Mouse (Mus musculus) MEL (cell line): Measurements from ENCODE around the gene Acvrl1. TPM values are rescaled to one million over a fixed set of nuclear protein-coding genes. Genes with fewer than 3 reads are reported as not detected.
A peak's percentile ranks its signal among the peaks of the same experiment; 100 is the strongest.

Source experiments
- DNase-seq: peaks from one replicate; pipeline ENCODE4 v3.0.0; 2011; ENCODE audit warnings: low read depth, low spot score
- H3K27ac ChIP-seq: 2 replicates; pipeline ENCODE4 v1.5.1; 2012; ENCODE audit warnings: low read depth, mild to moderate bottlenecking, control low read depth, low read length, moderate library complexity; ENCODE audit not compliant: control insufficient read depth
- H3K27me3 ChIP-seq, 2 experiments: fragments of 150-350 bp in 1 of 2; sonication (generic) in 1 of 2; 2 replicates each; pipeline ENCODE4 v1.6.1; 2012; ENCODE audit warnings: low read length in 2 of 2, mild to moderate bottlenecking in 2 of 2, improper control_type of control experiment in 1 of 2, moderate library complexity in 1 of 2; ENCODE audit not compliant: insufficient read depth in 2 of 2, control insufficient read depth in 1 of 2
- H3K36me3 ChIP-seq, 2 experiments: 2 replicates each; pipeline ENCODE4 v1.6.1; 2012 to 2014; ENCODE audit warnings: low read length in 2 of 2, improper control_type of control experiment in 1 of 2, inconsistent platforms in 1 of 2, mild to moderate bottlenecking in 1 of 2; ENCODE audit not compliant: insufficient read depth in 2 of 2, control insufficient read depth in 1 of 2
- H3K4me1 ChIP-seq, 2 experiments: fragments of 150-350 bp in 1 of 2; sonication (generic) in 1 of 2; 2 replicates each; pipeline ENCODE4 v1.6.1; 2012; ENCODE audit warnings: low read length in 2 of 2, improper control_type of control experiment in 1 of 2, mild to moderate bottlenecking in 1 of 2; ENCODE audit not compliant: insufficient read depth in 2 of 2, control insufficient read depth in 1 of 2
- H3K4me3 ChIP-seq, 2 experiments: fragments of 150-350 bp in 1 of 2; sonication (generic) in 1 of 2; 2 replicates each; pipeline ENCODE4 v1.5.1; 2012; ENCODE audit warnings: low read depth in 2 of 2, low read length in 2 of 2, mild to moderate bottlenecking in 2 of 2, moderate library complexity in 2 of 2, control low read depth in 1 of 2, improper control_type of control experiment in 1 of 2; ENCODE audit not compliant: control insufficient read depth in 1 of 2, insufficient read depth in 1 of 2
- H3K79me2 ChIP-seq: 2 replicates; pipeline ENCODE4 v1.6.1; 2012; ENCODE audit warnings: mild to moderate bottlenecking, low read length, moderate library complexity; ENCODE audit not compliant: control insufficient read depth, poor library complexity, insufficient read depth
- H3K9ac ChIP-seq: 2 replicates; pipeline ENCODE4 v1.6.1; 2012; ENCODE audit warnings: low read depth, mild to moderate bottlenecking, control low read depth, low read length, moderate library complexity; ENCODE audit not compliant: control insufficient read depth, poor library complexity, severe bottlenecking
- H3K9me3 ChIP-seq: fragments of 150-350 bp; sonication (generic); replicated peaks from 2 replicates; pipeline ENCODE4 v1.6.1; 2012; ENCODE audit warnings: mild to moderate bottlenecking, low read length, improper control_type of control experiment, moderate library complexity; ENCODE audit not compliant: insufficient read depth
- BHLHE40 ChIP-seq: IDR thresholded peaks from 2 replicates; pipeline ENCODE4 v1.6.1; 2012; ENCODE audit warnings: low read depth, mild to moderate bottlenecking, inconsistent platforms, low read length, improper control_type of control experiment, borderline replicate concordance
- CHD1 ChIP-seq: IDR thresholded peaks from 2 replicates; pipeline ENCODE4 v1.6.1; 2012; ENCODE audit warnings: low read depth, mild to moderate bottlenecking, inconsistent platforms, low read length, improper control_type of control experiment
- EP300 ChIP-seq, 2 experiments: IDR thresholded peaks; 2 replicates each; pipeline ENCODE4 v1.6.1; 2011; ENCODE audit warnings: improper control_type of control experiment in 2 of 2, low read length in 2 of 2, low read depth in 1 of 2, mild to moderate bottlenecking in 1 of 2
- ETS1 ChIP-seq: IDR thresholded peaks from 2 replicates; pipeline ENCODE4 v1.6.1; 2012; ENCODE audit warnings: low read depth, mild to moderate bottlenecking, inconsistent platforms, low read length, improper control_type of control experiment, moderate library complexity
- GABPA ChIP-seq: IDR thresholded peaks from 2 replicates; pipeline ENCODE4 v1.6.1; 2012; ENCODE audit warnings: low read depth, mild to moderate bottlenecking, inconsistent platforms, low read length, improper control_type of control experiment, moderate library complexity
- GATA1 ChIP-seq: IDR thresholded peaks from 2 replicates; pipeline ENCODE4 v1.6.1; 2011; ENCODE audit warnings: low read depth, low read length, improper control_type of control experiment
- MAZ ChIP-seq: IDR thresholded peaks from 2 replicates; pipeline ENCODE4 v1.6.1; 2012; ENCODE audit warnings: low read depth, mild to moderate bottlenecking, inconsistent platforms, low read length, improper control_type of control experiment
- POLR2AphosphoS5 ChIP-seq: IDR thresholded peaks from 2 replicates; pipeline ENCODE4 v1.6.1; 2012; ENCODE audit warnings: low read depth, borderline replicate concordance, mild to moderate bottlenecking, inconsistent platforms, low read length, moderate library complexity, mixed read lengths
- SIN3A ChIP-seq: IDR thresholded peaks from 2 replicates; pipeline ENCODE4 v1.6.1; 2012; ENCODE audit warnings: low read length, improper control_type of control experiment, inconsistent platforms
- TBP ChIP-seq: IDR thresholded peaks from 2 replicates; pipeline ENCODE4 v1.8.0; 2011; ENCODE audit warnings: low read depth, low read length, improper control_type of control experiment
- UBTF ChIP-seq: IDR thresholded peaks from 2 replicates; pipeline ENCODE4 v1.6.1; 2012; ENCODE audit warnings: low read depth, mild to moderate bottlenecking, inconsistent platforms, low read length, improper control_type of control experiment, moderate library complexity, borderline replicate concordance; ENCODE audit not compliant: insufficient read depth
- USF2 ChIP-seq, 2 experiments: IDR thresholded peaks; 2 replicates each; pipeline ENCODE4 v1.6.1; 2011 to 2012; ENCODE audit warnings: improper control_type of control experiment in 2 of 2, low read length in 2 of 2, borderline replicate concordance in 1 of 2, inconsistent platforms in 1 of 2, low read depth in 1 of 2, mild to moderate bottlenecking in 1 of 2; ENCODE audit not compliant: insufficient read depth in 1 of 2
- ZKSCAN1 ChIP-seq: IDR thresholded peaks from 2 replicates; pipeline ENCODE4 v1.6.1; 2012; ENCODE audit warnings: low read depth, mild to moderate bottlenecking, inconsistent platforms, low read length, improper control_type of control experiment, moderate library complexity
- ZMIZ1 ChIP-seq: IDR thresholded peaks from 2 replicates; pipeline ENCODE4 v1.6.1; 2012; ENCODE audit warnings: low read depth, mild to moderate bottlenecking, inconsistent platforms, low read length, improper control_type of control experiment, moderate library complexity
- polyA plus RNA-seq, 2 experiments: library from polyadenylated mRNA; stranded (reverse) in 1 of 2; unstranded in 1 of 2; fragments of >175 nt in 1 of 2; fragments of >200 nt in 1 of 2; gene quantifications; 2 replicates each; pipeline versions ENCODE4 v1.2.1 to v1.2.4; 2012; ENCODE audit warnings: low replicate concordance in 2 of 2, low read depth in 1 of 2; ENCODE audit not compliant: insufficient read length in 2 of 2, insufficient read depth in 1 of 2, missing spikeins in 1 of 2
- total RNA-seq: library from RNA; depleted of rRNA; stranded (reverse); fragments of 300-350 nt; gene quantifications from 2 replicates; pipeline ENCODE4 v1.2.3, GENCODE M21; 2012

Acvrl1 gene
- total and polyA plus RNA-seq, 3 experiments: 0.08 to 0.18 TPM; not detected in 1

DNA sequence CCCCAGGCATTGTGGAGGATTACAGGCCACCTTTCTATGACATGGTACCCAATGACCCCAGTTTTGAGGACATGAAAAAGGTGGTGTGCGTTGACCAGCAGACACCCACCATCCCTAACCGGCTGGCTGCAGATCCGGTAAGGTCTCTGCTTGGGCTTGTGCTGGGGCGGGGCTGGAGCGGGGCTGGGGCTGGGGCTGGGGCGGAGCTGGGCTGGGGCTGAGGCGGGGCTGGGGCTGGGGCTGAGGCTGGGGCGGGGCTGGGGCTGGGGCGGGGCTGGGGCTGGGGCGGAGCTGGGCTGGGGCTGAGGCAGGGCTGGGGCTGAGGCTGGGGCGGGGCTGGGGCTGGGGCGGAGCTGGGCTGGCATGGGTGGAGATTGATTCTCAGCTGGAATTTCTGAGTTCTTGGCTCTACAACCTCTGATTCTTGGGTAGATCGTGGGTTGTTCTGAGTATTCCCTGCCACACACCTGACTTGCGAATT lies 12.8 kb downstream of the Acvrl1 start:
- no peaks in the 10 kb centered on the region for H3K9me3 ChIP-seq
- H3K36me3 ChIP-seq: peaks cover 0 to 45% of the 10 kb centered on the region in 2 experiments; a peak in 2 of 4 replicates
- H3K27ac ChIP-seq: no peak overlapping the region
- H3K27me3 ChIP-seq: no peaks in the 10 kb centered on the region
- TF ChIP-seq CHD1 (no peak), EP300 (IDR thresholded peaks at IDR 0.05; ENCODE audit: low read depth in 1 of 2, low read length in 2 of 2) (no peak)
- peak; percentile 69 for DNase-seq
- H3K9ac ChIP-seq: no peak overlapping the region
- no peak overlapping the region for H3K4me3 ChIP-seq
- no peaks in the 10 kb centered on the region; the same call in 1 of the 2 replicates for H3K79me2 ChIP-seq
- H3K4me1 ChIP-seq: peaks cover 17 to 63% of the 10 kb centered on the region in 2 experiments

DNA sequence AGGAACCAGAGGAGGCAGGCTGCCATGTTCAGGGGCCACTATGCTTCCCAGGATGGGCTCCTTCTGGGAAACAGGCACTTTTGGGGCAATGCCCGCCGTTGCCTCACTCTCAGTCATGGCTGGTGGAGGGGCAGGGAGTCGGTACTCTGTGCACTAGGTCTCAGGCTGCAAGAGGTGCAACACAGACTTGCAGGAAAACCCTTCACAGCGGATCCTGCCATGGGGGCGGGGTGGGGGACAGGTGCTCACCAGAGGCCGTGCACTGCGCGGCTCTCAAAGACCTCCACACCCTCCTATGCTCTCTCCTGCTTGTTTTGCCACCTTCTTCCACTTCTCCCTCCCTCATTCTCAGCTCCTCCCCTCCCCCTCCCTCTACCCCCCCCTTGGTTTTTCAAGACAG lies 14.3 kb downstream of the Acvrl1 start:
- no peaks in the 10 kb centered on the region for H3K27me3 ChIP-seq
- DNase-seq: no peak
- peaks cover 20 to 73% of the 10 kb centered on the region in 2 experiments for H3K4me1 ChIP-seq
- H3K36me3 ChIP-seq: peaks cover 0 to 48% of the 10 kb centered on the region in 2 experiments; a peak in 2 of 4 replicates
- H3K9ac ChIP-seq: no peak overlapping the region
- no peaks in the 10 kb centered on the region; the same call in 1 of the 2 replicates for H3K79me2 ChIP-seq
- no peak overlapping the region for H3K27ac ChIP-seq
- no peak for TF ChIP-seq UBTF
- 0 out of 2 replicates have a peak, but pooled peaks have one; percentile 30 for TF ChIP-seq MAZ
- H3K9me3 ChIP-seq: no peaks in the 10 kb centered on the region
- H3K4me3 ChIP-seq: no peak overlapping the region

DNA sequence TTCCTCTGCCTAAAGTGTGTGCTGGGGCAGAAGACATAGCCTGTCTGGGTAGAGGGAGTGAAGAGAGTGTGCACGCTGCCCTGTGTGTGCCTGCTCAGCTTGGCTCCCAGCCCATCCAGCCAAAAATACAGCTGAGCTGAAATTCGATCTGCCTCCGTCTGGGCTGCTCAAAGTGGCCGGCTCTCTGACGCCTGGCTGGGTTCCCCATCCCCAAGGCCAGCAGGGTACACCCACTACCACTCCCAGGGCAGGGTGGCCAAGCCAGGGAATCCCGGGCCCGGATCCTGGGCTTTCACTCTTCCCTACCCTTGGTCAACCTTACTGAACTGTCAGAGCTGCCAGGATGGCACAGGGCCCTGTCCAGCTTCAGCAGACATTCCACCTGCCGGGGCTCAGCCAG lies 15.2 kb downstream of the Acvrl1 start:
- peak; percentile 77 for TF ChIP-seq ETS1
- TF ChIP-seq ZMIZ1: no peak
- TF ChIP-seq POLR2AphosphoS5: no peak
- TF ChIP-seq TBP: no peak
- no peak for TF ChIP-seq CHD1
- 0 out of 2 replicates have a peak, but pooled peaks have one; percentile 42 for TF ChIP-seq SIN3A
- 0 out of 2 replicates have a peak, but pooled peaks have one; percentile 5 for TF ChIP-seq ZKSCAN1
- TF ChIP-seq GATA1: no peak
- TF ChIP-seq BHLHE40: peak; percentile 27; the same call in 1 of the 2 replicates
- TF ChIP-seq GABPA: no peak
- TF ChIP-seq USF2 (IDR thresholded peaks at IDR 0.05; ENCODE audit: borderline replicate concordance in 1 of 2, insufficient read depth in 1 of 2, low read depth in 1 of 2, low read length in 2 of 2): no peak
- TF ChIP-seq, all 39 proteins: peak for 4
- peak; percentile 70 for DNase-seq
- Histone ChIP-seq H3K36me3 (peaks cover 0 to 49% of the 10 kb centered on the region in 2 experiments; a peak in 2 of 4 replicates), H3K4me1 (peaks cover 18 to 71% of the 10 kb centered on the region in 2 experiments), H3K79me2 (no peaks in the 10 kb centered on the region; the same call in 1 of the 2 replicates), H3K9me3 (no peaks in the 10 kb centered on the region), H3K27ac (no peak overlapping the region), H3K4me3 (no peak overlapping the region), H3K27me3 (no peaks in the 10 kb centered on the region), H3K9ac (0 out of 2 replicates have a peak overlapping the region, but pooled peaks have one; percentile 7)
